Mouse (Mus musculus): Measurements from ENCODE around the gene Bfsp1. TPM values are rescaled to one million over a fixed set of nuclear protein-coding genes. Genes with fewer than 3 reads are reported as not detected.

Bfsp1 gene
- polyA plus RNA-seq, 1 experiment from 2014 or later, result 0.57 TPM

Other genes starting within 250 kb of the Bfsp1 start
- gene Dstn, start 52.1 kb upstream of the Bfsp1 start, polyA plus RNA-seq (2015; fragmentation: Nextera tagmentation; extraction: Ambion mirVana), result 406 and 414 TPM in 2 replicates
- gene Rrbp1, start 148.1 kb upstream of the Bfsp1 start, polyA plus RNA-seq (2015; fragmentation: Nextera tagmentation; extraction: Ambion mirVana), result 23.9 and 27.7 TPM in 2 replicates
- gene Banf2, start 169.9 kb upstream of the Bfsp1 start, polyA plus RNA-seq (2015; fragmentation: Nextera tagmentation; extraction: Ambion mirVana), result not detected in 2 replicates